Mouse (Mus musculus) telencephalon, adult 2 months (tissue): ENCODE data around the gene Rhno1.
"Not testable (repeated sequence)": the region's sequence is repeated elsewhere in the genome, so short reads cannot be mapped to it uniquely, and the experiment has no call there.

ENCODE experiments used
- DNase-seq: peaks from one replicate; pipeline ENCODE4 v3.0.0-alpha.2; 2011; ENCODE audit warnings: low read depth, low spot score

The Rhno1 gene

GRCm38 (mm10) chr6:128362381-128363006 is at the start of gene Rhno1, which contains the start of gene Foxm1:
Gene Rhno1 (minus strand): TSS chr6:128362911.
Gene Foxm1 (plus strand): TSS chr6:128362967.
- no peak for DNase-seq

GRCm38 (mm10) chr6:128411115-128411514 is 48.4 kb upstream of the Rhno1 start:
- no peak for DNase-seq

- no peak for DNase-seq
These were observed 47.6 kb upstream of the Rhno1 start for GRCm38 (mm10) chr6:128410305-128410704.

- DNase-seq = no peak
These were observed 45.9 kb upstream of the Rhno1 start for GRCm38 (mm10) chr6:128408544-128409125.

- DNase-seq = no peak
These were observed 42.0 kb upstream of the Rhno1 start for GRCm38 (mm10) chr6:128404708-128405107.

GRCm38 (mm10) chr6:128399421-128400185 is 36.9 kb upstream of the Rhno1 start:
- no peak for DNase-seq

- DNase-seq = no peak
These were observed 36.3 kb upstream of the Rhno1 start, which contains the start of gene Nrip2 for GRCm38 (mm10) chr6:128398996-128399395. Gene Nrip2 (plus strand): TSS chr6:128399296.

GRCm38 (mm10) chr6:128397574-128398261 is 35.0 kb upstream of the Rhno1 start:
- DNase-seq = no peak

GRCm38 (mm10) chr6:128390683-128391082 is 28.0 kb upstream of the Rhno1 start:
- DNase-seq = no peak

- DNase-seq = no peak
These were observed 26.5 kb upstream of the Rhno1 start for GRCm38 (mm10) chr6:128389185-128389584.

GRCm38 (mm10) chr6:128385026-128385425 is 22.3 kb upstream of the Rhno1 start:
- DNase-seq = no peak

- DNase-seq = no peak
These were observed 21.0 kb upstream of the Rhno1 start for GRCm38 (mm10) chr6:128383752-128384151.

GRCm38 (mm10) chr6:128381254-128381653 is 18.5 kb upstream of the Rhno1 start:
- DNase-seq = no peak

GRCm38 (mm10) chr6:128380594-128381167 is 18.0 kb upstream of the Rhno1 start:
- not testable (repeated sequence) for DNase-seq

GRCm38 (mm10) chr6:128379636-128380035 is 16.9 kb upstream of the Rhno1 start:
- no peak for DNase-seq

- no peak for DNase-seq
These were observed 13.8 kb upstream of the Rhno1 start for GRCm38 (mm10) chr6:128376371-128377085.

GRCm38 (mm10) chr6:128375192-128375591 is 12.5 kb upstream of the Rhno1 start, which contains the start of the genes Tex52 and Gm44596:
Gene Tex52 (plus strand): TSS chr6:128375456.
Gene Gm44596 (plus strand): TSS chr6:128375503.
- DNase-seq = peak; percentile 49

- no peak for DNase-seq
These were observed 7.3 kb upstream of the Rhno1 start for GRCm38 (mm10) chr6:128370040-128370439.

GRCm38 (mm10) chr6:128366466-128366865 is 3.8 kb upstream of the Rhno1 start:
- no peak for DNase-seq

- DNase-seq = no peak
These were observed 2.0 kb upstream of the Rhno1 start for GRCm38 (mm10) chr6:128364721-128365120.
